Mouse (Mus musculus) testis, adult 10 weeks (tissue): ENCODE data around the gene Cd4. TPM values are rescaled to one million over a fixed set of nuclear protein-coding genes. Genes with fewer than 3 reads are reported as not detected.

Source experiments
- polyA plus RNA-seq: library from polyadenylated mRNA; stranded (reverse); fragments of 350-450 nt; fragmentation: Illumina TruSeq; extraction: RNeasy Lipid Tissue Mini Kit (QIAGEN cat#74804); gene quantifications from one replicate; pipeline ENCODE4 v1.2.3, GENCODE M21; 2014; ENCODE audit warnings: low read depth, low replicate concordance

The Cd4 gene
- 0.28 TPM for polyA plus RNA-seq

GRCm38 (mm10) chr6:124887986-124888385, at the start of gene Cd4:
Gene Cd4 (minus strand): TSS chr6:124888221.

GRCm38 (mm10) chr6:124930754-124931524, 42.9 kb upstream of the Cd4 start, which contains the start of gene Mlf2:
Gene Mlf2 (plus strand): TSS chr6:124931386.

GRCm38 (mm10) chr6:124919695-124920317, 31.8 kb upstream of the Cd4 start, which contains the start of gene Ptms:
Gene Ptms (minus strand): TSS chr6:124920103.

GRCm38 (mm10) chr6:124911533-124912218, 23.7 kb upstream of the Cd4 start, which contains the start of gene Lag3:
Gene Lag3 (minus strand): TSS chr6:124911705.

GRCm38 (mm10) chr6:124863658-124864298, 24.2 kb downstream of the Cd4 start, which contains the start of gene Gpr162:
Gene Gpr162 (minus strand): TSS chr6:124863983.

GRCm38 (mm10) chr6:124856916-124857839, 30.8 kb downstream of the Cd4 start, which contains the start of gene P3h3:
Gene P3h3 (minus strand): TSS chr6:124857752.

GRCm38 (mm10) chr6:124840241-124841167, 47.5 kb downstream of the Cd4 start, which contains the start of gene Gnb3:
Gene Gnb3 (minus strand): TSS chr6:124840275.

GRCm38 (mm10) chr6:124828868-124829798, 58.9 kb downstream of the Cd4 start, which contains the start of the genes Usp5 and Cdca3:
Gene Usp5 (minus strand): TSS chr6:124829484.
Gene Cdca3 (plus strand): TSS chr6:124829547.

Other genes with a start within 250 kb of the Cd4 start
- gene Lpcat3, start 225.2 kb downstream of the Cd4 start, polyA plus RNA-seq = 102 TPM
- gene Emg1, start 176.0 kb downstream of the Cd4 start, polyA plus RNA-seq = 15.1 TPM
- gene Phb2, start 175.9 kb downstream of the Cd4 start, polyA plus RNA-seq = 13.8 TPM
- gene Ptpn6, start 149.5 kb downstream of the Cd4 start, polyA plus RNA-seq = 0.21 TPM
- gene Grcc10, start 146.8 kb downstream of the Cd4 start, polyA plus RNA-seq = 9.6 TPM
- not detected for gene Gm45234, start 132.2 kb downstream of the Cd4 start, polyA plus RNA-seq
- gene Atn1, start 131.7 kb downstream of the Cd4 start, polyA plus RNA-seq = 0.17 TPM
- 0.08 TPM for gene Eno2, start 118.5 kb downstream of the Cd4 start, polyA plus RNA-seq
- gene Lrrc23, start 108.5 kb downstream of the Cd4 start, polyA plus RNA-seq = 112 TPM
- 0.45 TPM for gene Spsb2, start 79.6 kb downstream of the Cd4 start, polyA plus RNA-seq
- gene Tpi1, start 73.9 kb downstream of the Cd4 start, polyA plus RNA-seq = 41.8 TPM
- 18.4 TPM for gene Usp5, start 58.7 kb downstream of the Cd4 start, polyA plus RNA-seq
- gene Cdca3, start 58.7 kb downstream of the Cd4 start, polyA plus RNA-seq = 62.1 TPM
- not detected for gene Gnb3, start 47.9 kb downstream of the Cd4 start, polyA plus RNA-seq
- gene P3h3, start 30.5 kb downstream of the Cd4 start, polyA plus RNA-seq = not detected
- 0.39 TPM for gene Gpr162, start 24.2 kb downstream of the Cd4 start, polyA plus RNA-seq
- not detected for gene Lag3, start 23.5 kb upstream of the Cd4 start, polyA plus RNA-seq
- gene Ptms, start 31.9 kb upstream of the Cd4 start, polyA plus RNA-seq = 19.0 TPM
- gene Mlf2, start 43.2 kb upstream of the Cd4 start, polyA plus RNA-seq = 2.7 TPM
- 36.9 TPM for gene Cops7a, start 77.3 kb upstream of the Cd4 start, polyA plus RNA-seq
- not detected for gene Pianp, start 108.5 kb upstream of the Cd4 start, polyA plus RNA-seq
- 25.2 TPM for gene Zfp384, start 120.9 kb upstream of the Cd4 start, polyA plus RNA-seq
- gene Ing4, start 151.5 kb upstream of the Cd4 start, polyA plus RNA-seq = 3.7 TPM
- 113 TPM for gene Acrbp, start 161.5 kb upstream of the Cd4 start, polyA plus RNA-seq
- not detected for gene Lpar5, start 179.7 kb upstream of the Cd4 start, polyA plus RNA-seq
- 85.2 TPM for gene Chd4, start 207.8 kb upstream of the Cd4 start, polyA plus RNA-seq
- gene Nop2, start 243.7 kb upstream of the Cd4 start, polyA plus RNA-seq = 3.4 TPM